Mouse (Mus musculus) MEL (cell line): ENCODE results near the gene Slc4a4. TPM values are rescaled to one million over a fixed set of nuclear protein-coding genes. Genes with fewer than 3 reads are reported as not detected.

Experiments
- DNase-seq: peaks from one replicate; pipeline ENCODE4 v3.0.0; 2011; ENCODE audit warnings: low read depth, low spot score
- H3K27ac ChIP-seq: 2 replicates; pipeline ENCODE4 v1.5.1; 2012; ENCODE audit warnings: low read depth, mild to moderate bottlenecking, control low read depth, low read length, moderate library complexity; ENCODE audit not compliant: control insufficient read depth
- H3K27me3 ChIP-seq, 2 experiments: fragments of 150-350 bp in 1 of 2; sonication (generic) in 1 of 2; 2 replicates each; pipeline ENCODE4 v1.6.1; 2012; ENCODE audit warnings: low read length in 2 of 2, mild to moderate bottlenecking in 2 of 2, improper control_type of control experiment in 1 of 2, moderate library complexity in 1 of 2; ENCODE audit not compliant: insufficient read depth in 2 of 2, control insufficient read depth in 1 of 2
- H3K36me3 ChIP-seq, 2 experiments: 2 replicates each; pipeline ENCODE4 v1.6.1; 2012 to 2014; ENCODE audit warnings: low read length in 2 of 2, improper control_type of control experiment in 1 of 2, inconsistent platforms in 1 of 2, mild to moderate bottlenecking in 1 of 2; ENCODE audit not compliant: insufficient read depth in 2 of 2, control insufficient read depth in 1 of 2
- H3K4me1 ChIP-seq, 2 experiments: fragments of 150-350 bp in 1 of 2; sonication (generic) in 1 of 2; 2 replicates each; pipeline ENCODE4 v1.6.1; 2012; ENCODE audit warnings: low read length in 2 of 2, improper control_type of control experiment in 1 of 2, mild to moderate bottlenecking in 1 of 2; ENCODE audit not compliant: insufficient read depth in 2 of 2, control insufficient read depth in 1 of 2
- H3K4me3 ChIP-seq, 2 experiments: fragments of 150-350 bp in 1 of 2; sonication (generic) in 1 of 2; 2 replicates each; pipeline ENCODE4 v1.5.1; 2012; ENCODE audit warnings: low read depth in 2 of 2, low read length in 2 of 2, mild to moderate bottlenecking in 2 of 2, moderate library complexity in 2 of 2, control low read depth in 1 of 2, improper control_type of control experiment in 1 of 2; ENCODE audit not compliant: control insufficient read depth in 1 of 2, insufficient read depth in 1 of 2
- H3K79me2 ChIP-seq: 2 replicates; pipeline ENCODE4 v1.6.1; 2012; ENCODE audit warnings: mild to moderate bottlenecking, low read length, moderate library complexity; ENCODE audit not compliant: control insufficient read depth, poor library complexity, insufficient read depth
- H3K9ac ChIP-seq: 2 replicates; pipeline ENCODE4 v1.6.1; 2012; ENCODE audit warnings: low read depth, mild to moderate bottlenecking, control low read depth, low read length, moderate library complexity; ENCODE audit not compliant: control insufficient read depth, poor library complexity, severe bottlenecking
- H3K9me3 ChIP-seq: fragments of 150-350 bp; sonication (generic); replicated peaks from 2 replicates; pipeline ENCODE4 v1.6.1; 2012; ENCODE audit warnings: mild to moderate bottlenecking, low read length, improper control_type of control experiment, moderate library complexity; ENCODE audit not compliant: insufficient read depth
- BHLHE40 ChIP-seq: IDR thresholded peaks from 2 replicates; pipeline ENCODE4 v1.6.1; 2012; ENCODE audit warnings: low read depth, mild to moderate bottlenecking, inconsistent platforms, low read length, improper control_type of control experiment, borderline replicate concordance
- CHD1 ChIP-seq: IDR thresholded peaks from 2 replicates; pipeline ENCODE4 v1.6.1; 2012; ENCODE audit warnings: low read depth, mild to moderate bottlenecking, inconsistent platforms, low read length, improper control_type of control experiment
- ELF1 ChIP-seq: IDR thresholded peaks from 2 replicates; pipeline ENCODE4 v1.6.1; 2014; ENCODE audit warnings: low read depth, mild to moderate bottlenecking, inconsistent platforms, low read length, improper control_type of control experiment, moderate library complexity
- EP300 ChIP-seq, 2 experiments: IDR thresholded peaks; 2 replicates each; pipeline ENCODE4 v1.6.1; 2011; ENCODE audit warnings: improper control_type of control experiment in 2 of 2, low read length in 2 of 2, low read depth in 1 of 2, mild to moderate bottlenecking in 1 of 2
- GABPA ChIP-seq: IDR thresholded peaks from 2 replicates; pipeline ENCODE4 v1.6.1; 2012; ENCODE audit warnings: low read depth, mild to moderate bottlenecking, inconsistent platforms, low read length, improper control_type of control experiment, moderate library complexity
- GATA1 ChIP-seq: IDR thresholded peaks from 2 replicates; pipeline ENCODE4 v1.6.1; 2011; ENCODE audit warnings: low read depth, low read length, improper control_type of control experiment
- HCFC1 ChIP-seq: IDR thresholded peaks from 2 replicates; pipeline ENCODE4 v1.6.1; 2012; ENCODE audit warnings: low read depth, mild to moderate bottlenecking, inconsistent platforms, low read length, improper control_type of control experiment, moderate library complexity
- JUND ChIP-seq: IDR thresholded peaks from 2 replicates; pipeline ENCODE4 v1.6.1; 2011; ENCODE audit warnings: low read depth, mild to moderate bottlenecking, improper control_type of control experiment, low read length
- KAT2A ChIP-seq: conservative IDR thresholded peaks from 2 replicates; pipeline ENCODE4 v1.6.1; 2012; ENCODE audit warnings: low read depth, low read length, improper control_type of control experiment, inconsistent platforms
- MAFK ChIP-seq: IDR thresholded peaks from 2 replicates; pipeline ENCODE4 v1.6.1; 2011; ENCODE audit warnings: low read depth, mild to moderate bottlenecking, low read length, improper control_type of control experiment, borderline replicate concordance
- MEF2A ChIP-seq: IDR thresholded peaks from 2 replicates; pipeline ENCODE4 v1.6.1; 2014; ENCODE audit warnings: low read depth, mild to moderate bottlenecking, inconsistent platforms, low read length, improper control_type of control experiment; ENCODE audit not compliant: poor library complexity, insufficient replicate concordance, severe bottlenecking; ENCODE audit errors: extremely low read depth
- MYB ChIP-seq: IDR thresholded peaks from 2 replicates; pipeline ENCODE4 v1.6.1; 2011; ENCODE audit warnings: mild to moderate bottlenecking, low read depth, low read length, improper control_type of control experiment
- MYC ChIP-seq: IDR thresholded peaks from 2 replicates; pipeline ENCODE4 v1.6.1; 2011; ENCODE audit warnings: low read depth, mild to moderate bottlenecking, low read length, improper control_type of control experiment, moderate library complexity
- POLR2A ChIP-seq, 2 experiments: IDR thresholded peaks; 2 replicates each; pipeline ENCODE4 v1.6.1; 2011 to 2012; ENCODE audit warnings: low read length in 2 of 2, mild to moderate bottlenecking in 2 of 2, control low read depth in 1 of 2, improper control_type of control experiment in 1 of 2, low read depth in 1 of 2, moderate library complexity in 1 of 2; ENCODE audit not compliant: control insufficient read depth in 1 of 2, insufficient read depth in 1 of 2, poor library complexity in 1 of 2
- POLR2AphosphoS2 ChIP-seq: IDR thresholded peaks from 2 replicates; pipeline ENCODE4 v1.6.1; 2011; ENCODE audit warnings: low read length, improper control_type of control experiment
- POLR2AphosphoS5 ChIP-seq: IDR thresholded peaks from 2 replicates; pipeline ENCODE4 v1.6.1; 2012; ENCODE audit warnings: low read depth, borderline replicate concordance, mild to moderate bottlenecking, inconsistent platforms, low read length, moderate library complexity, mixed read lengths
- RAD21 ChIP-seq: IDR thresholded peaks from 2 replicates; pipeline ENCODE4 v1.6.1; 2011; ENCODE audit warnings: mild to moderate bottlenecking, low read depth, low read length, improper control_type of control experiment
- RCOR1 ChIP-seq: IDR thresholded peaks from 2 replicates; pipeline ENCODE4 v1.6.1; 2012; ENCODE audit warnings: low read depth, mild to moderate bottlenecking, inconsistent platforms, low read length, improper control_type of control experiment
- SMC3 ChIP-seq: IDR thresholded peaks from 2 replicates; pipeline ENCODE4 v1.6.1; 2011; ENCODE audit warnings: low read depth, low read length, improper control_type of control experiment
- TAL1 ChIP-seq: IDR thresholded peaks from 2 replicates; pipeline ENCODE4 v1.6.1; 2012; ENCODE audit warnings: mild to moderate bottlenecking, inconsistent platforms, low read length, moderate library complexity, mixed read lengths
- TBP ChIP-seq: IDR thresholded peaks from 2 replicates; pipeline ENCODE4 v1.8.0; 2011; ENCODE audit warnings: low read depth, low read length, improper control_type of control experiment
- UBTF ChIP-seq: IDR thresholded peaks from 2 replicates; pipeline ENCODE4 v1.6.1; 2012; ENCODE audit warnings: low read depth, mild to moderate bottlenecking, inconsistent platforms, low read length, improper control_type of control experiment, moderate library complexity, borderline replicate concordance; ENCODE audit not compliant: insufficient read depth
- USF2 ChIP-seq, 2 experiments: IDR thresholded peaks; 2 replicates each; pipeline ENCODE4 v1.6.1; 2011 to 2012; ENCODE audit warnings: improper control_type of control experiment in 2 of 2, low read length in 2 of 2, borderline replicate concordance in 1 of 2, inconsistent platforms in 1 of 2, low read depth in 1 of 2, mild to moderate bottlenecking in 1 of 2; ENCODE audit not compliant: insufficient read depth in 1 of 2
- ZKSCAN1 ChIP-seq: IDR thresholded peaks from 2 replicates; pipeline ENCODE4 v1.6.1; 2012; ENCODE audit warnings: low read depth, mild to moderate bottlenecking, inconsistent platforms, low read length, improper control_type of control experiment, moderate library complexity
- ZMIZ1 ChIP-seq: IDR thresholded peaks from 2 replicates; pipeline ENCODE4 v1.6.1; 2012; ENCODE audit warnings: low read depth, mild to moderate bottlenecking, inconsistent platforms, low read length, improper control_type of control experiment, moderate library complexity
- ZNF384 ChIP-seq: IDR thresholded peaks from 2 replicates; pipeline ENCODE4 v1.6.1; 2012; ENCODE audit warnings: low read depth, mild to moderate bottlenecking, inconsistent platforms, low read length, improper control_type of control experiment
- polyA plus RNA-seq, 2 experiments: library from polyadenylated mRNA; stranded (reverse) in 1 of 2; unstranded in 1 of 2; fragments of >175 nt in 1 of 2; fragments of >200 nt in 1 of 2; gene quantifications; 2 replicates each; pipeline versions ENCODE4 v1.2.1 to v1.2.4; 2012; ENCODE audit warnings: low replicate concordance in 2 of 2, low read depth in 1 of 2; ENCODE audit not compliant: insufficient read length in 2 of 2, insufficient read depth in 1 of 2, missing spikeins in 1 of 2
- total RNA-seq: library from RNA; depleted of rRNA; stranded (reverse); fragments of 300-350 nt; gene quantifications from 2 replicates; pipeline ENCODE4 v1.2.3, GENCODE M21; 2012

The Slc4a4 gene
- total and polyA plus RNA-seq, 3 experiments, result not detected

DNA sequence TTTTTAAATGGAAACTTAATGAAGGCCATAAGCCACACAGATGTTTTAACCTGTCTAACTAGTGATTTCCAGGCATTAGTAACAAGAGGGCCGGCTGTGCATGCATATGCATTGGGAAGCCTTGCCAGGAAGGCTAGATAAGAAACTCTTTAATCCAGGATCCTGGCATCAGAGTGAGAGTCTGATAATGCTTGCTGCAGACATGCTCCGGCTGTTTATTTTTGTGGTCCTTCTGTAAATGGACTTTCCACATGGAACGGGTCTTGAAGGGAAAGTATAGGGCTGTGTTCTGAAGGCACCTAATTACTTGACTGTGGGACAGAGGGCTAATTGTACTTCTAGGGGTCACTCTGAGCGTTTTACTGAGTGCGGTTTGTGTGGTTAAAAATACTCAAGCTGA lies 157.2 kb downstream of the Slc4a4 start:
- no peaks in the 10 kb centered on the region for H3K9me3 ChIP-seq
- H3K27ac ChIP-seq, result no peak overlapping the region
- TF ChIP-seq GATA1 (no peak), RAD21 (no peak), CHD1 (no peak), TAL1 (no peak), TBP (no peak), POLR2AphosphoS2 (no peak), KAT2A (no peak), UBTF (no peak), HCFC1 (no peak), POLR2AphosphoS5 (no peak), ZMIZ1 (no peak), USF2 (IDR thresholded peaks at IDR 0.05; ENCODE audit: borderline replicate concordance in 1 of 2, insufficient read depth in 1 of 2, low read depth in 1 of 2, low read length in 2 of 2) (no peak), MYC (no peak), JUND (no peak), SMC3 (no peak)
- TF ChIP-seq, all 39 proteins: peak for 0
- Histone ChIP-seq H3K27me3 (no peaks in the 10 kb centered on the region), H3K4me3 (no peak overlapping the region), H3K4me1 (no peaks in the 10 kb centered on the region), H3K9ac (no peak overlapping the region), H3K79me2 (no peaks in the 10 kb centered on the region), H3K36me3 (no peaks in the 10 kb centered on the region)
- no peak for DNase-seq

DNA sequence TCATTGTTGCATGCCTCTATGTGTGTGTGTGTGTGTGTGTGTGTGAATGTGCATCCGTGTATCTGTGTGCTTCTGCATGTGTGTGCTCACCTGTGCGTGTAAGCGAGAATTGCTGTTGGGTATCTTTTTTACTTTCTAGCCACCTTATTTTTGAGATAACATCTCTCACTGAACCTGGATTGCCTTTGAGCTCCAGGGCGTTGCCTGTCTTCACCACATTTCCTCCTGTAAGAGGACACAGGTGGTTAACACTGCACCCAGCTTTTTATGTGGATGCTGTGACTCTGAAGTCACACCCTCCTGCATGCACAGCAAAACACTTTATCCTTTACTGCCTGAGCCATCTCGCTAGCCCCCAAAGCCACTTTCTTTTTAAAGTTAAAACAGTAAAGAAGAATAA lies 158.2 kb downstream of the Slc4a4 start:
- DNase-seq, result no peak
- Histone ChIP-seq H3K9me3 (no peaks in the 10 kb centered on the region), H3K36me3 (no peaks in the 10 kb centered on the region)

DNA sequence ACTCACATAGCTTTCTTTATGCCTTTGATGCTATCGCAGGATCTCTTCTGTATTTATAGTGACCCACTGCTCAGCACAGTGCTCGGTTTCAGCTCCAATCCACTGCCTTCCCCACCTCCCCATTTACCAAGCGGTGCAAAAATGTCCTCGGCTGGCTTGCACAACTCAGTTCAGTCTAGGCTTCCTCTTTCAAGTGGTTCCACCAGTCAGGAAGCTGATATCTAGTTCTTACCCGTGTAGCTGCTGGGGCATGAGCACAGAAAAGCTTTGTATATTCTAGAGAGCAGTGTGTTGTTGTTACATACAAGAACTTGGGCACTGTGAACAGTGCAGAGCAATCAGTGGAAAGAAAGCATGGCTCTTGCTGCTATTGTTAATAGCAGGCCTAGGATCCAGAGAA lies 165.0 kb downstream of the Slc4a4 start:
- Histone ChIP-seq H3K4me3 (no peak overlapping the region), H3K27me3 (no peaks in the 10 kb centered on the region), H3K36me3 (no peaks in the 10 kb centered on the region), H3K79me2 (no peaks in the 10 kb centered on the region), H3K9ac (no peak overlapping the region), H3K9me3 (no peaks in the 10 kb centered on the region), H3K4me1 (no peaks in the 10 kb centered on the region), H3K27ac (no peak overlapping the region)
- TF ChIP-seq JUND (no peak), USF2 (IDR thresholded peaks at IDR 0.05; ENCODE audit: borderline replicate concordance in 1 of 2, insufficient read depth in 1 of 2, low read depth in 1 of 2, low read length in 2 of 2) (no peak), UBTF (no peak), POLR2A (IDR thresholded peaks at IDR 0.05; ENCODE audit: control insufficient read depth in 1 of 2, insufficient read depth in 1 of 2, low read depth in 1 of 2, low read length in 2 of 2, poor library complexity in 1 of 2) (no peak), MEF2A (no peak), MAFK (no peak), EP300 (IDR thresholded peaks at IDR 0.05; ENCODE audit: low read depth in 1 of 2, low read length in 2 of 2) (no peak), BHLHE40 (no peak), POLR2AphosphoS5 (no peak), MYC (no peak), RCOR1 (no peak), ELF1 (no peak), ZNF384 (no peak), POLR2AphosphoS2 (no peak), GABPA (no peak), TBP (no peak), ZKSCAN1 (no peak)
- DNase-seq, result no peak

More for the DNA sequence above, 158.2 kb downstream of the Slc4a4 start:
- H3K4me3 ChIP-seq, result no peak overlapping the region
- H3K27ac ChIP-seq, result no peak overlapping the region
- H3K27me3 ChIP-seq, result no peaks in the 10 kb centered on the region
- H3K79me2 ChIP-seq, result no peaks in the 10 kb centered on the region
- TF ChIP-seq MYB, result no peak
- no peaks in the 10 kb centered on the region for H3K4me1 ChIP-seq
- no peak overlapping the region for H3K9ac ChIP-seq
